Mouse (Mus musculus): ENCODE results near the gene Arhgap32.
A peak's percentile ranks its signal among the peaks of the same experiment; 100 is the strongest.

GRCm38 (mm10) chr9:32158837-32159543, 43.1 kb downstream of the Arhgap32 start:
- TF ChIP-seq CTCF (IDR thresholded peaks at IDR 0.05; ENCODE audit: low read depth), result peak; percentile 99
- TF ChIP-seq EP300 (IDR thresholded peaks at IDR 0.05; ENCODE audit: low read depth), result no peak
